Mouse (Mus musculus): ENCODE measurements around the gene Nsf.

DNA sequence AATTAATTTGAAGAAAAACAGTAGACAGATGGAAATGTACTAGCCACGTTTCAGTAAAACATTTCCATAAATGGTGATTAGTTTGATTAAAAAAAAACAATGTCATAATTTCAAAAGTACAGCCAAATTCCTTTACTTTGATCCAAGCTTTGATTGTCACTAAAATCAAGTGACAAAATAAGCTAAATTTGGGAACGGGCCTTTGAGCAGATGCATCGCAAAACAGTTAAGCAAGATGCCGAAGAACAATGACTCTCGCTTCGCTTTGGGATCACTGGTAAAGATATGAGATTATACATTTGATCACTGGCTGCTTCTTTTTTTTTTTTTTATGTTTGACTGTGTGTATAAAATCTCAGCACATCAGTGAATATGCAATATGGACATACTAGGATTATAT lies 20.0 kb downstream of the Nsf start:
- TF ChIP-seq CTCF (IDR thresholded peaks at IDR 0.05; ENCODE audit: control insufficient read depth, insufficient read depth, low read length) (no peak), POLR2A (IDR thresholded peaks at IDR 0.05; ENCODE audit: borderline replicate concordance, control insufficient read depth, low read depth, low read length) (no peak)

Data from bone marrow, adult 2 months (tissue).